Mouse (Mus musculus): ENCODE measurements at regions not wholly inside any gene's neighbourhood (a gene's known extent, or its start where the extent isn't known, plus 50 kb on each side); places are given as distances from the start of the nearest gene placed in this dataset.

- no peaks in the 10 kb centered on the region for H3K36me3 ChIP-seq
- H3K4me3 ChIP-seq = no peak overlapping the region
- no peaks in the 10 kb centered on the region for H3K27me3 ChIP-seq (ENCODE audit: insufficient read depth, poor library complexity, severe bottlenecking)
- DNase-seq (ENCODE audit: low spot score) = no peak
- no peak overlapping the region for H3K27ac ChIP-seq
- no peaks in the 10 kb centered on the region for H3K4me1 ChIP-seq (replicated peaks)
- no peaks in the 10 kb centered on the region for H3K9me3 ChIP-seq
- WGBS = 80% methylated on average over 6 of the region's 6 CpGs
These were observed 1333.5 kb upstream of the Zeb2 start for GRCm38 (mm10) chr2:46450698-46451097.

- Histone ChIP-seq H3K27ac (no peak overlapping the region), H3K36me3 (no peaks in the 10 kb centered on the region), H3K27me3 (ENCODE audit: insufficient read depth, poor library complexity, severe bottlenecking) (no peaks in the 10 kb centered on the region), H3K4me1 (replicated peaks) (peaks cover 14% of the 10 kb centered on the region), H3K4me3 (no peak overlapping the region), H3K9me3 (no peaks in the 10 kb centered on the region)
- DNase-seq (ENCODE audit: low spot score) = no peak
- WGBS = 73% methylated on average over 3 of the region's 3 CpGs
These were observed 1328.1 kb upstream of the Zeb2 start for GRCm38 (mm10) chr2:46445306-46445705.

DNA sequence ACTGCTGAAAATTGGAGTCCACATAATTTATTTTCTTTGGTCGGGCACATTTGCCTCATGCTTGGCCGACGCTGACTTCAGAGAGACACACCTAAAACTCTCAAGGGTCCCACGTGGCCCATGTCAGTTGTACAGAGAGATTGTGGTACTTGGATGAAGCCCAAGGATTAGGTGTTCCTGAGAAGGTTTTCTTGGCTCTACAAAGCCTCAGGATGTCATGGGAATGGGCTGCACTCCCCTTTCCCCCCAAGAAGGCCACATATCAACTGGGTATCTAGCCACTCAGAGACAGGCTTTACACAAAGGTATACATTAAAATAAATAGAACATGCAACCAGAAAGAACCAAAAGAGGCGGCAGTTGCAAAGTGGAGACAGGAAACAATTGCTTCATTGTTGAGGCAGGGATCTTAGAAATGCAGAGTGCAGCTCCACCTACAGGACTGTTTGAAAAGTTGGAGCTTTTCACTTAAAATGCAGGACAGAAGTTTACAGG lies 1326.5 kb upstream of the Zeb2 start:
- Histone ChIP-seq H3K4me1 (replicated peaks) (peaks cover 14% of the 10 kb centered on the region), H3K27me3 (ENCODE audit: insufficient read depth, poor library complexity, severe bottlenecking) (no peaks in the 10 kb centered on the region), H3K9me3 (no peaks in the 10 kb centered on the region), H3K27ac (peak overlapping the region; percentile 64), H3K36me3 (no peaks in the 10 kb centered on the region), H3K4me3 (no peak overlapping the region)
- WGBS = 47% methylated on average over 5 of the region's 5 CpGs
- DNase-seq (ENCODE audit: low spot score) = peak; percentile 50

DNA sequence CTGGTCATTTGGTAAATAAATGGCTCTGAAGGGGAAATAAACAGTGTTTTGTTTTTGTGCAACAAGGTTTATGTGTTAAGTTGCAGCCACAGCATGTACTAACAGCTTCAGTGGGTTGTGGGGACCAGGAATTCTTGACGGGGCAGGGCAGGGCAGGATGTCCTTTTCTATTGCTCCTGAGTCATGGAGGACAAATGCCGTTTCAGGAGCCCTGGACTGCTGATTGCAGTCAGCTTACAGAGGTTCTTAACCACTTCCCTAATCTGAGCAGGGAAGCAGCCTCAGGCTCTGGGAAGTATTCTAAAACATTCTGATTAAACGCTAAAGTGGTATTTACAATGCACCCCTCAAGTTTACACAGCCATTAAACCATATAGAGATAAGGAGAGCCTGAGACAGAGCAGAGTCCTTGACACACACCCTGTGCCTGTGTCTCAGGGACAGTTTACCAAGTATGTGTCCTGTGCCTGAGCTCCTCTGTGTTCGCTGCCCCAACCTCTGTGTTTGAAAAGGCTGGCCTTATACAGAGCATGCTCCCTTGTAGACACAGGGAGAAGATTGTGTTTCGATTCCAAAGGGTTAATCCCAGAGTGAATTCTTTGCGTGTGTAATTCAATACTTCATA lies 1326.0 kb upstream of the Zeb2 start:
- 57% methylated on average over 6 of the region's 6 CpGs for WGBS
- Histone ChIP-seq H3K36me3 (no peaks in the 10 kb centered on the region), H3K27me3 (ENCODE audit: insufficient read depth, poor library complexity, severe bottlenecking) (no peaks in the 10 kb centered on the region), H3K27ac (peak overlapping the region; percentile 64), H3K4me1 (replicated peaks) (peaks cover 14% of the 10 kb centered on the region), H3K9me3 (no peaks in the 10 kb centered on the region), H3K4me3 (no peak overlapping the region)
- peak; percentile 12 for DNase-seq (ENCODE audit: low spot score)

- Histone ChIP-seq H3K36me3 (no peaks in the 10 kb centered on the region), H3K4me3 (no peak overlapping the region), H3K27me3 (ENCODE audit: insufficient read depth, poor library complexity, severe bottlenecking) (no peaks in the 10 kb centered on the region), H3K27ac (no peak overlapping the region), H3K9me3 (no peaks in the 10 kb centered on the region), H3K4me1 (replicated peaks) (peaks cover 14% of the 10 kb centered on the region)
- WGBS = 79% methylated on average over 6 of the region's 6 CpGs
- DNase-seq (ENCODE audit: low spot score) = no peak
These were observed 1325.4 kb upstream of the Zeb2 start for GRCm38 (mm10) chr2:46442576-46442975.

DNA sequence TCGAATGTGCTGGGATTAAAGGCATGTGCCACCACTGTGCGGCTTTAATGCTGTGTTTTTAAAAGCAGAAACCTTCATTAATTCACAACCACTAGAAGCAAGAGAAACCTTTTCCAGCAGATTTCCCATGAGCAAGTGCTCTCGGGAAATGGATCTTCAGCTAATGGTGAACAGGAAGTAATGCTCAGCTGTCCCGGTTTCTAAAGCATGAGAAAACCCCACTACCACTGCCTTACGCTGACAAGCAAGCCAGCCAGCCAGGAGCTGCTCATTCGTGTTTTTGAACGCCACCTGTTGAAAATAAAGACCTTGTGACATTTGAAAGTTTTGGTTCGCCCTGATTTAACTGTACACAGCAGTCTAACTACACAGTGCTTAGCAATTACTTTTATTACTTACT lies 1324.7 kb upstream of the Zeb2 start:
- Histone ChIP-seq H3K4me3 (no peak overlapping the region), H3K36me3 (no peaks in the 10 kb centered on the region), H3K9me3 (no peaks in the 10 kb centered on the region), H3K27me3 (ENCODE audit: insufficient read depth, poor library complexity, severe bottlenecking) (no peaks in the 10 kb centered on the region), H3K4me1 (replicated peaks) (peaks cover 14% of the 10 kb centered on the region), H3K27ac (no peak overlapping the region)
- DNase-seq (ENCODE audit: low spot score) = no peak
- WGBS = 92% methylated on average over 8 of the region's 8 CpGs

GRCm38 (mm10) chr2:46441348-46441747 lies 1324.2 kb upstream of the Zeb2 start:
- H3K4me3 ChIP-seq = no peak overlapping the region
- H3K36me3 ChIP-seq = no peaks in the 10 kb centered on the region
- WGBS = 92% methylated on average over 5 of the region's 5 CpGs
- no peak for DNase-seq (ENCODE audit: low spot score)
- H3K27ac ChIP-seq = no peak overlapping the region
- no peaks in the 10 kb centered on the region for H3K27me3 ChIP-seq (ENCODE audit: insufficient read depth, poor library complexity, severe bottlenecking)
- H3K9me3 ChIP-seq = no peaks in the 10 kb centered on the region
- peaks cover 14% of the 10 kb centered on the region for H3K4me1 ChIP-seq (replicated peaks)

GRCm38 (mm10) chr2:46440038-46440437 lies 1322.8 kb upstream of the Zeb2 start:
- Histone ChIP-seq H3K4me1 (replicated peaks) (peaks cover 14% of the 10 kb centered on the region), H3K27me3 (ENCODE audit: insufficient read depth, poor library complexity, severe bottlenecking) (no peaks in the 10 kb centered on the region), H3K9me3 (no peaks in the 10 kb centered on the region), H3K36me3 (no peaks in the 10 kb centered on the region), H3K4me3 (no peak overlapping the region), H3K27ac (no peak overlapping the region)
- DNase-seq (ENCODE audit: low spot score) = no peak
- 91% methylated on average over 2 of the region's 2 CpGs for WGBS

DNA sequence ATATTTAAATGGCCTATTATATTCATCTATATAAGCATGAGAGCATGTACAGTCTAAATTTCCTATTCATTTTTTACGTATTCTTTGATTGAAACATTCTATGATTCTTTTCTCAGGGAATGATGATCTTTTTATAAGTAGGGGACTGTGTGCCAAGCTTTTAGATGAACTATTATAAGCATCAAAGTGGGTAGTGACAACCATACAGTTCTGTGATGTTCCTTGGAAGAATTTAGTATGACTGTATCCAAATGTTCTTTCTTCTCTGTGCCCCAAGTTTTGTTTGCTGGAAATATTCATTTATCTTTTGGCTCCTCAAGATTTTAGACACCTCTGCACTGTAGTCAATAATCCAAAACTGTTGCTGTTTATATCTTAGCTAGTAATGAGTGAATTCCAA lies 1301.1 kb upstream of the Zeb2 start:
- WGBS = 88% methylated on average over 1 of the region's 1 CpGs
- Histone ChIP-seq H3K4me3 (no peak overlapping the region), H3K27me3 (ENCODE audit: insufficient read depth, poor library complexity, severe bottlenecking) (no peaks in the 10 kb centered on the region), H3K9me3 (no peaks in the 10 kb centered on the region), H3K4me1 (replicated peaks) (no peaks in the 10 kb centered on the region), H3K36me3 (no peaks in the 10 kb centered on the region), H3K27ac (no peak overlapping the region)
- DNase-seq (ENCODE audit: low spot score) = no peak

- Histone ChIP-seq H3K36me3 (no peaks in the 10 kb centered on the region), H3K27me3 (ENCODE audit: insufficient read depth, poor library complexity, severe bottlenecking) (no peaks in the 10 kb centered on the region), H3K27ac (no peak overlapping the region), H3K4me3 (no peak overlapping the region), H3K9me3 (no peaks in the 10 kb centered on the region), H3K4me1 (replicated peaks) (no peaks in the 10 kb centered on the region)
- WGBS = 79% methylated on average over 1 of the region's 1 CpGs
- no peak for DNase-seq (ENCODE audit: low spot score)
These were observed 1285.3 kb upstream of the Zeb2 start for GRCm38 (mm10) chr2:46402373-46403114.

GRCm38 (mm10) chr2:46394161-46394560 lies 1277.0 kb upstream of the Zeb2 start:
- Histone ChIP-seq H3K27ac (no peak overlapping the region), H3K4me1 (replicated peaks) (no peaks in the 10 kb centered on the region), H3K4me3 (no peak overlapping the region), H3K9me3 (0 out of 2 replicates have a peak, but pooled peaks cover under 1% of the 10 kb centered on the region), H3K27me3 (ENCODE audit: insufficient read depth, poor library complexity, severe bottlenecking) (no peaks in the 10 kb centered on the region), H3K36me3 (no peaks in the 10 kb centered on the region)
- no peak for DNase-seq (ENCODE audit: low spot score)
- 85% methylated on average over 2 of the region's 2 CpGs for WGBS

DNA sequence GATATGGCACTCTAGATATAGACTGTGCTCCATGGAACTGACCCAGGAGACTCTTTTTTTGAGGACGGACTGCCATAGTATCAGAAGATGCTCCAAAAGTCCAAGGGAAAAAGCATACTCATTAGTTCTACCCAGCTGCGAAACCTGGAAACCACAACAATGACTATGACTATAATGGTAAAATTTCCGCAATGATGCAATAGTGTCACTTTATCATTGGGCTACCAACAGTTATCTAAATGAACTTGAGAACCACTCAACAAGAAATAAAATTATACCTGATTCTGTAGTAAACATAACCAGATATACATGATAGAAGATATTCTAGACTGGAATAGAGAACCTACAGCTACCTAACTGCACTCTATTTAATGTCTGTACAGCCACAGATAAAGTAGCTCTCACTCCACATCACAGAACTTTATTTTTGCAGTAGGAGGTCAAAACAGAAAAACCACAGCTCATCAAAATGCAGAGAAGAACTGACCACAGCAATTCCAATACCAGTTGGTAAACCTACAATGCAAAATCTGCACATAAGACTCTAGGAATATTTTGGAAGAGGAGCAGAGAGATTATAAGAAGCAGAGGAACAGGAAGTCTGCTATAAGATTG lies 1255.8 kb upstream of the Zeb2 start:
- H3K4me1 ChIP-seq (replicated peaks) = no peaks in the 10 kb centered on the region
- no peaks in the 10 kb centered on the region for H3K36me3 ChIP-seq
- no peak for DNase-seq (ENCODE audit: low spot score)
- H3K27ac ChIP-seq = no peak overlapping the region
- H3K4me3 ChIP-seq = no peak overlapping the region
- no peaks in the 10 kb centered on the region for H3K27me3 ChIP-seq (ENCODE audit: insufficient read depth, poor library complexity, severe bottlenecking)
- no peaks in the 10 kb centered on the region for H3K9me3 ChIP-seq
- WGBS = 95% methylated on average over 3 of the region's 3 CpGs

- Histone ChIP-seq H3K4me3 (no peak overlapping the region), H3K36me3 (no peaks in the 10 kb centered on the region), H3K27me3 (ENCODE audit: insufficient read depth, poor library complexity, severe bottlenecking) (no peaks in the 10 kb centered on the region), H3K27ac (no peak overlapping the region), H3K9me3 (no peaks in the 10 kb centered on the region), H3K4me1 (replicated peaks) (no peaks in the 10 kb centered on the region)
- WGBS = 87% methylated on average over 1 of the region's 1 CpGs
- DNase-seq (ENCODE audit: low spot score) = no peak
These were observed 1254.6 kb upstream of the Zeb2 start for GRCm38 (mm10) chr2:46371755-46372154.

Data from hindbrain, embryonic 10.5 days (tissue).